Mouse (Mus musculus): ENCODE measurements around the gene Sufu.
A peak's percentile ranks its signal among the peaks of the same experiment; 100 is the strongest.

The Sufu gene

GRCm38 (mm10) chr19:46517529-46518351, 121.0 kb downstream of the Sufu start:
- no peak for DNase-seq

- DNase-seq, result no peak
These were observed 121.7 kb downstream of the Sufu start for GRCm38 (mm10) chr19:46518352-46518787.

- DNase-seq, result no peak
These were observed 122.3 kb downstream of the Sufu start for GRCm38 (mm10) chr19:46518828-46519621.

- DNase-seq, result no peak
These were observed 125.0 kb downstream of the Sufu start for GRCm38 (mm10) chr19:46521698-46522097.

GRCm38 (mm10) chr19:46522433-46523044, 125.8 kb downstream of the Sufu start:
- no peak for DNase-seq

GRCm38 (mm10) chr19:46523131-46523479, 126.4 kb downstream of the Sufu start:
- no peak for DNase-seq

- DNase-seq, result peak; percentile 90
These were observed 126.9 kb downstream of the Sufu start for GRCm38 (mm10) chr19:46523480-46524151.

GRCm38 (mm10) chr19:46524152-46524544, 127.5 kb downstream of the Sufu start:
- DNase-seq, result no peak

- DNase-seq, result peak; percentile 22
These were observed 128.1 kb downstream of the Sufu start for GRCm38 (mm10) chr19:46524601-46525321.

- DNase-seq, result no peak
These were observed 129.3 kb downstream of the Sufu start for GRCm38 (mm10) chr19:46525691-46526631.

GRCm38 (mm10) chr19:46527632-46528528, 131.2 kb downstream of the Sufu start:
- DNase-seq, result peak; percentile 18

- peak; percentile 70 for DNase-seq
These were observed 132.0 kb downstream of the Sufu start for GRCm38 (mm10) chr19:46528529-46529213.

- no peak for DNase-seq
These were observed 133.1 kb downstream of the Sufu start for GRCm38 (mm10) chr19:46529601-46530448.

- no peak for DNase-seq
These were observed 133.8 kb downstream of the Sufu start for GRCm38 (mm10) chr19:46530449-46530990.

- DNase-seq, result no peak
These were observed 134.7 kb downstream of the Sufu start for GRCm38 (mm10) chr19:46531071-46532030.

GRCm38 (mm10) chr19:46532031-46532688, 135.5 kb downstream of the Sufu start:
- DNase-seq, result no peak

Measured in layer of hippocampus, adult 9-11 months (tissue).